Mouse (Mus musculus) lung, postnatal 0 days (tissue): Measurements from ENCODE around the gene Tango6. TPM values are rescaled to one million over a fixed set of nuclear protein-coding genes. Genes with fewer than 3 reads are reported as not detected.

Experiments
- ATAC-seq: fragments of 200-750 bp; cut with Nextera tagmentation; 2 replicates; pipeline ENCODE4 v1.8.0; 2017; ENCODE audit warnings: moderate library complexity
- DNase-seq: peaks from one replicate; pipeline ENCODE4 v3.0.0-alpha.2; 2016; ENCODE audit warnings: low spot score
- H3K27ac ChIP-seq: fragments of 300-500 bp; sonication (generic); 2 replicates; pipeline ENCODE4 v1.5.1; 2014; ENCODE audit warnings: antibody characterized with exemption, mild to moderate bottlenecking, low read length, mixed read lengths
- H3K27me3 ChIP-seq: fragments of 300-500 bp; sonication (generic); replicated peaks from 2 replicates; pipeline ENCODE4 v1.6.1; 2014; ENCODE audit warnings: low read length, mixed read lengths; ENCODE audit not compliant: insufficient read depth
- H3K36me3 ChIP-seq: fragments of 300-500 bp; sonication (generic); 2 replicates; pipeline ENCODE4 v1.6.1; 2014; ENCODE audit warnings: low read length, mixed read lengths; ENCODE audit not compliant: insufficient read depth
- H3K4me1 ChIP-seq: fragments of 300-500 bp; sonication (generic); 2 replicates; pipeline ENCODE4 v1.6.1; 2014; ENCODE audit warnings: antibody characterized with exemption, low read depth, low read length, mixed read lengths; ENCODE audit not compliant: insufficient read depth
- H3K4me2 ChIP-seq: fragments of 300-500 bp; sonication (generic); replicated peaks from 2 replicates; pipeline ENCODE4 v1.6.1; 2014; ENCODE audit warnings: low read depth, mild to moderate bottlenecking, low read length, moderate library complexity, mixed read lengths
- H3K4me3 ChIP-seq: fragments of 300-500 bp; sonication (generic); 2 replicates; pipeline ENCODE4 v1.5.1; 2014; ENCODE audit warnings: low read depth, low read length
- H3K9ac ChIP-seq: fragments of 300-500 bp; sonication (generic); replicated peaks from 2 replicates; pipeline ENCODE4 v1.6.1; 2014; ENCODE audit warnings: low read depth, mild to moderate bottlenecking
- H3K9me3 ChIP-seq: fragments of 300-500 bp; sonication (generic); 2 replicates; pipeline ENCODE4 v1.6.1; 2016; ENCODE audit warnings: low read length, mixed read lengths
- CTCF ChIP-seq: IDR thresholded peaks from 2 replicates; pipeline ENCODE4 v1.5.1; 2016; ENCODE audit warnings: antibody characterized with exemption, mild to moderate bottlenecking
- EP300 ChIP-seq: IDR thresholded peaks from 2 replicates; pipeline ENCODE4 v1.6.1; 2016; ENCODE audit warnings: antibody characterized with exemption, mild to moderate bottlenecking, control low read depth
- WGBS: fragments of 180-500 bp; shearing (Covaris S2); extraction: QIAGEN DNeasy Blood & Tissue Kit; methylation state at CpG from one replicate; pipeline ENCODE4 v1.1.7; 2014; 5-methylcytosine and 5-hydroxymethylcytosine counted together
- polyA plus RNA-seq: library from polyadenylated mRNA; unstranded; fragments of >200 nt; fragmentation: Nextera tagmentation; extraction: Ambion mirVana; gene quantifications from 2 replicates; pipeline ENCODE4 v1.2.1, GENCODE M21; 2015

Gene Tango6
- polyA plus RNA-seq, 1 experiment from 2014 or later: 3.5 TPM

DNA sequence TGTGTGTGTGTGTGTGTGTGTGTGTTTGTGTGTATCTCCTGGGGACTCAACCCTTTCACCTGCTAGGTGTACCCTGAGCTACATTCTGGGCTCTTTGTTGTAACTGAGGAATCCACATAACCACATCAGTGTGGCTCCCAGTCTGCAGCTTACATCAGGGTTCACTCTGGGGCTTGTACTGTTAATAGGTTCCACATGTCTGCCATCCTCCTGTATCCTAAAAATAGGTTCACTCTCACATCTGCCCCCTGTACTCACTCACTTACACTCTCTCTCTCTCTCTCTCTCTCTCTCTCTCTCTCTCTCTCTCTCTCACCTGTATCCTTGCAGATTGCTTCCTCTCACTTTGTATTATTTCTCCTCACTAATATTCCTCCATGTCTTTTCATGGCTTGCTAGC, 51.4 kb downstream of the Tango6 start:
- H3K4me3 ChIP-seq: no peak overlapping the region
- H3K27ac ChIP-seq: no peak overlapping the region
- ATAC-seq (no peak), DNase-seq (no peak)
- TF ChIP-seq CTCF (no peak), EP300 (no peak)
- no peak overlapping the region for H3K4me2 ChIP-seq
- H3K9ac ChIP-seq: no peak overlapping the region
- H3K9me3 ChIP-seq: no peaks in the 10 kb centered on the region
- H3K27me3 ChIP-seq: no peaks in the 10 kb centered on the region
- H3K4me1 ChIP-seq: no peaks in the 10 kb centered on the region
- H3K36me3 ChIP-seq: peaks cover 9% of the 10 kb centered on the region; the same call in 1 of the 2 replicates

DNA sequence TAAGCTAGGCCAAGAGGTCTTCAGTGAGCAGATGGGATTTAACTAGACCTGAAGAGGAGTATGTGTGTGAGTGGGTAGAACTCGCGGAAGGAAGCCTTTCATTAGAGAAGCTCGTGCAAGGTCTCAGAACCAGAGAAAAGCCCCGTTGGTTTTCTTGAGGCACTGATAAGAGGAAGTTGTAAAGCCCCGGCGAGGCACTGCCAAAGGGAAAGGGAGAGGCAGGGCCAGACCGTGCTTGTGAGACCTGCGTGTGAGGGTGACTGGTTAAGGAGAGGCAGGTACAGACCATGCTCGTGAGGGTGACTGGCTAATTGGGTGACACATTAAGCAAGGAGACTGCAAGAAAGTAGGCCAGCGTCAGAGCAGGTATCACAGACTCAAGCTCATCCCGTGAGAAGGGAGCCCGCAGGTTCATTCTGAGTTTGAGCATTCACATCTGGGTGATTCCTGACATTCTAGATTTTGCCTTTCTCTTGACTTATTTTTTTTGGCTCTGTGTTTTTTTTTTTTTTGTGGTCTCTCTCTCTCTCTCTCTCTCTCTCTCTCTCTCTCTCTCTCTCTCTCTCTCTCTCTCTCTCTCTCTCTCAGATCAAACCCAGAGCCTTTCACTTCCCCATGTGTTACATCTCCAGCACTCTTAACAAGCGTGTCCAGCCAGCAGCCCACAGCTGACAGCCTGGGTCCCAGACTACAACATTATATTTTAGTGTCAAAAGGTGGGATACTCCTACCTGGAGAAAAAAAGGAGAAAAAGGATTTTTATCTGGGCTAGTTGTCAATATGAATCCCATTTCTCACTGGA, 54.2 kb downstream of the Tango6 start:
- no peaks in the 10 kb centered on the region for H3K4me1 ChIP-seq

DNA sequence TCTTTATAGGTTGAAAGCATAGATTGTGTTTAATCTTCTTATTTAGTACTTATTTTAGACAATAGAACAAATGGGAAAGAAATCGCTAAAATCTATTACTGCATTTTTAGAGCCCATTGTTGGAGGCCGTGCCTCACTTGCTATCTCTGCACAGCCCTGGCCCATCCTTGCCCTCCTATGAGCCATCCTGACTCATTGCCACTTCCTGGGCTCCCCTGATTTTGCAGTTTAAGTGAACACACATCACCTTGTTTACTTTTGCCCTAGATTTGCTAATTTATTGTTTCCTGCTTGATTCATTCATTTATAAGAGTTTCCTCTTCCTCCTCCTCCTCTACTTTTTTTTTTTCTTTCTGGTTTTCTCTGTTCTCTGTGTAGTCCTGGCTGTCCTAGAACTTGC, 55.0 kb downstream of the Tango6 start:
- H3K4me2 ChIP-seq: no peak overlapping the region
- H3K27ac ChIP-seq: no peak overlapping the region
- peaks cover 9% of the 10 kb centered on the region; the same call in 1 of the 2 replicates for H3K36me3 ChIP-seq
- H3K4me3 ChIP-seq: no peak overlapping the region
- no peak for DNase-seq
- H3K9ac ChIP-seq: no peak overlapping the region
- ATAC-seq: no peak
- H3K4me1 ChIP-seq: no peaks in the 10 kb centered on the region
- WGBS: 86% methylated on average over 2 of the region's 2 CpGs
- H3K27me3 ChIP-seq: no peaks in the 10 kb centered on the region
- no peak for TF ChIP-seq EP300
- TF ChIP-seq CTCF: no peak
- no peaks in the 10 kb centered on the region for H3K9me3 ChIP-seq

More for the DNA sequence above, 54.2 kb downstream of the Tango6 start:
- 63% methylated on average over 13 of the region's 13 CpGs for WGBS
- no peak for DNase-seq
- Histone ChIP-seq H3K27me3 (no peaks in the 10 kb centered on the region), H3K9me3 (no peaks in the 10 kb centered on the region), H3K9ac (no peak overlapping the region), H3K4me3 (no peak overlapping the region), H3K27ac (no peak overlapping the region), H3K36me3 (peaks cover 9% of the 10 kb centered on the region; the same call in 1 of the 2 replicates), H3K4me2 (no peak overlapping the region)
- TF ChIP-seq CTCF: no peak
- no peak for TF ChIP-seq EP300
- ATAC-seq: no peak

DNA sequence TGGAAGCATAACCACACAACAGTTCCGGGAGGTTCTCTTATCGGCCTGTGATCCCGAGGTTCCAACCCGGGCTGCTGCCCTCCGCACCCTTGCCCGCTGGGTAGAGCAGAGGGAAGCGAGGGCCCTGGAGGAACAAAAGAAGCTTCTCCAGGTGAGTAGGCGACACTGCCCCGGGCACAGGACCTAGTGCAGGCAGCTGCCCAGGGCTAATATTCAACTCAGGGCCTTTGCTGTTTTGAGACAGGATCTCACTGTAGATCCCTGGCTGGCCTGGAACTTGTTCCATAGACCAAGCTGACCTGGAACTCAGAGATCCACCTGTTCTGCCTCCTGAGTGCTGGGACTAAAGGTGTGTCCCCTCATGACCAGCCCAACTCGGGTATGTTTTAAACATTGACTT, 59.5 kb downstream of the Tango6 start:
- H3K27ac ChIP-seq: no peak overlapping the region
- H3K9ac ChIP-seq: no peak overlapping the region
- H3K27me3 ChIP-seq: no peaks in the 10 kb centered on the region
- H3K4me2 ChIP-seq: no peak overlapping the region
- no peak for TF ChIP-seq EP300
- TF ChIP-seq CTCF: no peak
- ATAC-seq (no peak), DNase-seq (no peak)
- 93% methylated on average over 10 of the region's 10 CpGs for WGBS
- no peaks in the 10 kb centered on the region for H3K36me3 ChIP-seq
- no peak overlapping the region for H3K4me3 ChIP-seq
- no peaks in the 10 kb centered on the region for H3K9me3 ChIP-seq
- no peaks in the 10 kb centered on the region for H3K4me1 ChIP-seq

DNA sequence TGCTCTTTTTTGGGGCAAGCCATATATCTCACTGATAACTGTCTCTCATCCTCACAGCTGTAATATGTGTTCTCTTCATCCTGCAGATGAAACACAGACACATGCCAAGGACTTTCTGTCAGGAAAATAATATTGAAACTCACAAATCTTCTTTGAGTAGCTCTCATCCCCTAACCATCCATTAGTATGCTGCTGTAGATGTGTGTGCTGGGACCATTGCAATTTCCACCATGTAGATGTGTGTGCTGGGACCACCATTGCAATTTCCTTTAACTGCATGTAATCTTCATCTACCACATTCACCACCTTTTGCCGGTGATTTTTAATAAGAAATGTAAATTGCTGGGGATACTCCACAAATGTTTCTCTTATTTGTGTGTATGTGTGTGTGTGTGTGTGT, 60.5 kb downstream of the Tango6 start:
- no peak overlapping the region for H3K4me3 ChIP-seq
- no peaks in the 10 kb centered on the region for H3K36me3 ChIP-seq
- ATAC-seq (no peak), DNase-seq (no peak)
- H3K9me3 ChIP-seq: no peaks in the 10 kb centered on the region
- H3K4me2 ChIP-seq: no peak overlapping the region
- no peak overlapping the region for H3K27ac ChIP-seq
- H3K9ac ChIP-seq: no peak overlapping the region
- no peaks in the 10 kb centered on the region for H3K27me3 ChIP-seq
- 83% methylated on average over 1 of the region's 1 CpGs for WGBS
- TF ChIP-seq EP300 (no peak), CTCF (no peak)
- no peaks in the 10 kb centered on the region for H3K4me1 ChIP-seq

DNA sequence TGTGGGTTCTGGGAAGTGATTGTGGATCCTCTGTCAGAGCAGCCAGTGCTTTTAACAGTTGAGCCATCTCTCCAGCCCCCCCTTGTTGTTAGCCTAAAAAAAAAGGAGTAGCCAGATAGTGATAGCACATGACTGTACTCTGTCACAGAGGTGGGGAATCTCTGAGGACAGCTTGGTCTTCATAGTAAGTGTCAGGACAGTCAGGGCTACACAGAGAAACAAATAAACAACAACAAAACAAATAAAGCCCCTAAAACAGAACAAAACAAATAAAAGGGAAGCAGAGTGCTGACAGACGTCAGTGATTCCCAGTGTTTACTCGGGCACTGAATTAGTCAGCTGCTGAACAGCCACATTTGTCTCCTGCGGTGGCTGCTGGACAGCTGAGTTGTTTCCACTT, 70.6 kb downstream of the Tango6 start:
- ATAC-seq (no peak), DNase-seq (no peak)
- Histone ChIP-seq H3K4me2 (no peak overlapping the region), H3K27ac (no peak overlapping the region), H3K4me1 (no peaks in the 10 kb centered on the region), H3K27me3 (no peaks in the 10 kb centered on the region), H3K4me3 (no peak overlapping the region), H3K9ac (no peak overlapping the region), H3K9me3 (no peaks in the 10 kb centered on the region), H3K36me3 (no peaks in the 10 kb centered on the region)
- no peak for TF ChIP-seq CTCF
- TF ChIP-seq EP300: no peak
- WGBS: 27% methylated on average over 3 of the region's 3 CpGs
